Mouse (Mus musculus): Measurements from ENCODE around the gene Kif5c.

DNA sequence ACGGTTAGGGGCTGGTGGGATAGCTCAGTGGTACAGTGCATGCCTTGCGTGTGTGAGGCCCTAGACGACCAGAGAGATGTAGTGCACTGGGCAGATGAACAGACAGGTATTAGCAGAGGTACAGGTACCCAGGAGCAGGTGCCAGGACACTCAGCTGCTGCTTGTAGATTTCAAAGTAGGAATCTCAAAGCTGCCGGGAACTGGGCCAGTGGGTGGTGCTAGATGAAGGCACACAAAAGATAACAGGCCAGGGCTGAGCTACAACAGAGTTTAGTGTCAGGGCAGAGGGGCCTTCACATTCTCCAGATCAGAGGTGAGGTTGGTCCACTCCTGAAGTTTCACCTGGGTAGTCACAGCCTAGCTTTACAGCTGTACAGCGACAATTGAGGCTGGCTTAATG lies 72.3 kb downstream of the Kif5c start:
- no peak for TF ChIP-seq CTCF (IDR thresholded peaks at IDR 0.05; ENCODE audit: control insufficient read depth, insufficient read depth, insufficient read length)
- no peak for TF ChIP-seq FOSL1 (IDR thresholded peaks at IDR 0.05; ENCODE audit: insufficient read depth, low read length, poor library complexity, severe bottlenecking)
- no peak for TF ChIP-seq MAX (IDR thresholded peaks at IDR 0.05)
- no peak for TF ChIP-seq USF1 (IDR thresholded peaks at IDR 0.05; ENCODE audit: low read depth)
- TF ChIP-seq CEBPB (IDR thresholded peaks at IDR 0.05; ENCODE audit: low read depth): no peak

All from C2C12 (cell line).